Mouse (Mus musculus) liver, embryonic 14.5 days (tissue): ENCODE measurements around the gene Prr29. TPM values are rescaled to one million over a fixed set of nuclear protein-coding genes. Genes with fewer than 3 reads are reported as not detected.
"Not testable (repeated sequence)": the region's sequence is repeated elsewhere in the genome, so short reads cannot be mapped to it uniquely, and the experiment has no call there.

ENCODE experiments used
- ATAC-seq: fragments of 200-750 bp; cut with Nextera tagmentation; 2 replicates; pipeline ENCODE4 v1.8.0; 2017; ENCODE audit warnings: moderate number of reproducible peaks, mild to moderate bottlenecking, moderate library complexity; ENCODE audit not compliant: insufficient read depth
- DNase-seq, 3 experiments: peaks; one replicate each; pipeline ENCODE4 v3.0.0-alpha.2; 2012 to 2013; ENCODE audit warnings: low read depth in 3 of 3, low spot score in 3 of 3
- H3K27ac ChIP-seq: fragments of 300-500 bp; sonication (generic); 2 replicates; pipeline ENCODE4 v1.5.1; 2014; ENCODE audit warnings: moderate library complexity, mild to moderate bottlenecking, control low read depth, inconsistent platforms
- H3K27me3 ChIP-seq: fragments of 300-500 bp; sonication (generic); 2 replicates; pipeline ENCODE4 v1.6.1; 2014; ENCODE audit warnings: mild to moderate bottlenecking, low read length, moderate library complexity; ENCODE audit not compliant: control insufficient read depth, insufficient read depth
- H3K36me3 ChIP-seq: fragments of 300-500 bp; sonication (generic); replicated peaks from 2 replicates; pipeline ENCODE4 v1.6.1; 2014; ENCODE audit warnings: low read depth; ENCODE audit not compliant: control insufficient read depth, insufficient read depth
- H3K4me1 ChIP-seq, 2 experiments: fragments of 200-500 bp in 1 of 2; fragments of 300-500 bp in 1 of 2; sonication (generic) in 1 of 2; replicated peaks; 2 replicates each; pipeline ENCODE4 v1.6.1; 2012 to 2014; ENCODE audit warnings: antibody characterized with exemption in 1 of 2, inconsistent platforms in 1 of 2, low read length in 1 of 2; ENCODE audit not compliant: control insufficient read depth in 2 of 2, insufficient read depth in 2 of 2
- H3K4me2 ChIP-seq: fragments of 300-500 bp; sonication (generic); 2 replicates; pipeline ENCODE4 v1.6.1; 2014; ENCODE audit warnings: low read depth, mild to moderate bottlenecking, control low read depth, moderate library complexity
- H3K4me3 ChIP-seq, 2 experiments: fragments of 200-500 bp in 1 of 2; fragments of 300-500 bp in 1 of 2; sonication (generic) in 1 of 2; 2 replicates each; pipeline ENCODE4 v1.5.1; 2012 to 2014; ENCODE audit warnings: low read depth in 2 of 2, low read length in 2 of 2, mild to moderate bottlenecking in 2 of 2, control low read depth in 1 of 2, inconsistent platforms in 1 of 2, moderate library complexity in 1 of 2; ENCODE audit not compliant: insufficient read depth in 1 of 2
- H3K9ac ChIP-seq: fragments of 300-500 bp; sonication (generic); replicated peaks from 2 replicates; pipeline ENCODE4 v1.6.1; 2014; ENCODE audit warnings: mild to moderate bottlenecking, control low read depth, moderate library complexity
- H3K9me3 ChIP-seq: fragments of 300-500 bp; sonication (generic); 2 replicates; pipeline ENCODE4 v1.6.1; 2016; ENCODE audit warnings: low read length, mixed read lengths; ENCODE audit not compliant: control insufficient read depth
- CTCF ChIP-seq: IDR thresholded peaks from 2 replicates; pipeline ENCODE4 v1.5.1; 2016; ENCODE audit warnings: antibody characterized with exemption, low read depth, control low read depth
- EP300 ChIP-seq: IDR thresholded peaks from 2 replicates; pipeline ENCODE4 v1.6.1; 2016; ENCODE audit warnings: antibody characterized with exemption, low read depth
- WGBS: fragments of 180-500 bp; shearing (Covaris S2); extraction: QIAGEN DNeasy Blood & Tissue Kit; methylation state at CpG from one replicate; pipeline ENCODE4 v1.1.7; 2014; ENCODE audit not compliant: insufficient replicate concordance; 5-methylcytosine and 5-hydroxymethylcytosine counted together
- polyA plus RNA-seq, 2 experiments: library from polyadenylated mRNA; depleted of rRNA in 1 of 2; stranded (reverse) in 1 of 2; unstranded in 1 of 2; fragments of >200 nt; fragmentation: Nextera tagmentation in 1 of 2; extraction: Ambion mirVana in 1 of 2; gene quantifications; 2 replicates each; pipeline versions ENCODE4 v1.2.1 to v1.2.3; 2012 to 2014

The Prr29 gene
- polyA plus RNA-seq, 2 experiments: not detected

- Histone ChIP-seq H3K27me3 (no peaks in the 10 kb centered on the region), H3K4me1 (peaks cover 20 to 24% of the 10 kb centered on the region in 2 experiments), H3K4me2 (no peak overlapping the region; the same call in 1 of the 2 replicates), H3K27ac (peak overlapping the region; percentile 63), H3K9ac (no peak overlapping the region; the same call in 1 of the 2 replicates), H3K4me3 (no peak overlapping the region), H3K36me3 (no peaks in the 10 kb centered on the region), H3K9me3 (no peaks in the 10 kb centered on the region)
- no peak for TF ChIP-seq CTCF
- no peak for TF ChIP-seq EP300
- WGBS: 59% methylated on average over 4 of the region's 4 CpGs
- ATAC-seq (peak; percentile 1; the same call in 1 of the 2 replicates), DNase-seq (no peak)
These were observed 28.0 kb downstream of the Prr29 start for GRCm38 (mm10) chr11:106393331-106393616.

GRCm38 (mm10) chr11:106394055-106394454 lies 28.8 kb downstream of the Prr29 start:
- H3K4me2 ChIP-seq: 0 out of 2 replicates have a peak overlapping the region, but pooled peaks have one; percentile 11
- ATAC-seq: peak; percentile 58
- not testable (repeated sequence) for DNase-seq

GRCm38 (mm10) chr11:106397656-106398055 lies 32.4 kb downstream of the Prr29 start:
- Histone ChIP-seq H3K4me2 (no peak overlapping the region), H3K36me3 (peaks cover 8% of the 10 kb centered on the region; the same call in 1 of the 2 replicates), H3K4me1 (peaks cover 15 to 16% of the 10 kb centered on the region in 2 experiments), H3K4me3 (no peak overlapping the region), H3K9me3 (no peaks in the 10 kb centered on the region), H3K27me3 (no peaks in the 10 kb centered on the region), H3K9ac (no peak overlapping the region), H3K27ac (no peak overlapping the region)
- DNase-seq (no peak), ATAC-seq (no peak)
- WGBS: 74% methylated on average over 3 of the region's 3 CpGs
- peak; percentile 66 for TF ChIP-seq CTCF
- no peak for TF ChIP-seq EP300

More at GRCm38 (mm10) chr11:106394055-106394454, 28.8 kb downstream of the Prr29 start:
- peaks cover 20 to 24% of the 10 kb centered on the region in 2 experiments for H3K4me1 ChIP-seq
- not testable (repeated sequence) for H3K27me3 ChIP-seq, H3K36me3 ChIP-seq, H3K9ac ChIP-seq, H3K4me3 ChIP-seq, H3K27ac ChIP-seq, H3K9me3 ChIP-seq
- WGBS: 43% methylated on average over 2 of the region's 2 CpGs

- H3K36me3 ChIP-seq: peaks cover 12% of the 10 kb centered on the region; the same call in 1 of the 2 replicates
- H3K4me1 ChIP-seq: peaks cover 7 to 8% of the 10 kb centered on the region in 2 experiments
- no peaks in the 10 kb centered on the region for H3K9me3 ChIP-seq
- TF ChIP-seq EP300 (no peak), CTCF (no peak)
- H3K4me2 ChIP-seq: no peak overlapping the region
- 83% methylated on average over 8 of the region's 8 CpGs for WGBS
- H3K27ac ChIP-seq: no peak overlapping the region
- no peak for DNase-seq
- no peak for ATAC-seq
- no peak overlapping the region for H3K4me3 ChIP-seq
- no peaks in the 10 kb centered on the region for H3K27me3 ChIP-seq
- no peak overlapping the region for H3K9ac ChIP-seq
These were observed 33.2 kb downstream of the Prr29 start for GRCm38 (mm10) chr11:106398481-106398880.

GRCm38 (mm10) chr11:106410011-106410410 lies 44.7 kb downstream of the Prr29 start:
- H3K36me3 ChIP-seq: peaks cover 8% of the 10 kb centered on the region
- no peak overlapping the region for H3K27ac ChIP-seq
- 76% methylated on average over 4 of the region's 4 CpGs for WGBS
- DNase-seq: no peak
- H3K4me3 ChIP-seq: no peak overlapping the region
- no peaks in the 10 kb centered on the region for H3K27me3 ChIP-seq
- no peaks in the 10 kb centered on the region; a peak in 1 of 4 replicates for H3K4me1 ChIP-seq
- H3K4me2 ChIP-seq: no peak overlapping the region
- TF ChIP-seq EP300 (no peak), CTCF (no peak)
- H3K9me3 ChIP-seq: no peaks in the 10 kb centered on the region
- no peak overlapping the region for H3K9ac ChIP-seq
- no peak for ATAC-seq
